Mouse (Mus musculus) cerebellum, postnatal 25 days (tissue): ENCODE data around the gene Baz2b.

Source experiments
- DNase-seq, 2 experiments: peaks; one replicate each; pipeline ENCODE4 v3.0.0; 2021; ENCODE audit warnings: mixed read lengths in 2 of 2

Baz2b gene

DNA sequence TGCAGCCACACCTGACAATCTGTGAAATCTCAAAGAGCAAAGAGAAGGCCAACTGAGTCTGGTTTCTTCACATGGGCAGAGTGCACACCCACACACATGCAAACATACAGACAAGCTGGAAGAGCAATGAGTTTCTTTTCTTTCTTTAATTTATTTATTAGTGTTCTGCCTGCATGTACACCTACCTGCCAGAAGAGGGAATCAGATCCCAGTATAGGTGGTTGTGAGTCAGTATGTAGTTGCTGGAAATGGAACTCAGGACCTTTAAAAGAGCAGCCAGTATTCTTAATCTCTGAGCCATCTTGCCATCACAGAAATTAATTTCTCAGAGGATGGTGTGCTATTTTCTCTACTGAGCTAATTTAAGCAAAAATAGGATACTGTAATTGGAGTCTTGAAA, 164.7 kb downstream of the Baz2b start:
- DNase-seq: no peak

DNA sequence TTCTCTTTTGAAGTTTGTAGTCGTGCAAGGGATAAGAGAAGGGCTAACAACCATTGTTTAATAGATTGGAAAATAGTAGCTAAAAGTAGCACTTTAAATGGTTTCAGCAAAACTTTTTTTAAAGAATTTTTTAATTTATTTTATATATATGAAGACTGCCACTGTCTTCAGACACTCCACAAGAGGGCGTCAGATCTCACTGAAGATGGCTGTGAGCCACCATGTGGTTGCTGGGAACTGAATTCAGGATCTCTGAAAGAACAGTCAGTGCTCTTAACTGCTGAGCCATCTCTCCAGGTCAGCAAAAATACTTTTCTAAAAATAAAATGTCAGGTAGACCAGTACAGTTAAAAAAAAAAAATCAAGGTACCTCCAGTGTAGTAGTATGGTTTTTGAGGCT, 165.1 kb downstream of the Baz2b start:
- DNase-seq: no peak

DNA sequence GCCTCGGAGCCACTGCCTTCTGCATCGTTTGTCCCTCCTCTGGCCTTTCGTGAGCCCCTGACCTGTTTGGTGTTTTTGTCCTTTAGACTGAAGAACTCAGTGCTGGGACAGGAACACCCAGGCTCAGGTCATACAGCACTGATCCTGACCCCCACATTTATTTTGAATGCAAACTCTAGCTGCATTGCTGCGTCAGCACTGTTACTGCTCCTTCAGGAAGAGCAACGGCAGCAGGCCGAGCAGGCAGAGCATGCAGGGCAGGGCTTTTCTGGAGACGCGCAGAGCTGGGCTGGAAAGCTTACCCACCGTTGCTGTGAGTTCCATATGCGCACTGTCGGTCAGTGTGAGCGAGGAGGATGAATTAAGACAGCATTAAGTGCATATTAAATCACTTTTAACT, 166.9 kb downstream of the Baz2b start:
- peak; percentile 60 to 61 for DNase-seq

DNA sequence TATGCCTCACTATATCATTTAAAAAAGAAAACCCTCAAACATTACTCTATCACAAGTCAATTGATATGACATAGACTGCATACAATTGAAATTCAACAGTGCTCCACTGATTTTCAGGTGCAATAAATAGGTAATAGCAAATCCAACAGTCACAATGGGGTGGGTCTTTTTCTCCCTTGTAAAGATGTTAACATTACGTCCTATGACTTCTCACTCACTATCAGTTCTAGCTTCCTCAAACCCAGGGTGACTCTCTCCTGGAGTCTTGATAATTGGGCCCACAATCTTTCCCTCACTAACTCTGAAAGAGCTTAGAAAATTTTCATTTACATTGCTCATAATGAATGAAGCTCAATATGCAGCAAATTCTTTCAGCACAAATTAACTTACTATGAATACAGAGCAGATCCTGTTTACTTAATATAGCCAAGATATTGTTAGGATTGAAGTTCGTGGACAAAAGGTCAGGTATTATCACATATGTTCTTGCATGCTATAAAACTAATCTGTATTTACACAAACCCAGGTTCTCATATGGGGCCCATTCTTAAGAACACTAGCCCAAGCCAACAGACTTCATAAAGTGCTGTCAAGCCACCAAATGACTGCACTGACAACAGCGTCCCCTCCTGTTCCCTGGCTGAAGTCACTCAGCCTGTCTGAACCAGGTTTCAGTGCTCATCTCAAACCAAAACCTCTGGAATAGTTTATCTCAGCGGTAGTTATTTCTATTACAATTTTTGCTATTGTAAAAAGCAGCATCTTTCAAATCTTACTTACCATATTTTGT, 168.0 kb downstream of the Baz2b start:
- no peak for DNase-seq

DNA sequence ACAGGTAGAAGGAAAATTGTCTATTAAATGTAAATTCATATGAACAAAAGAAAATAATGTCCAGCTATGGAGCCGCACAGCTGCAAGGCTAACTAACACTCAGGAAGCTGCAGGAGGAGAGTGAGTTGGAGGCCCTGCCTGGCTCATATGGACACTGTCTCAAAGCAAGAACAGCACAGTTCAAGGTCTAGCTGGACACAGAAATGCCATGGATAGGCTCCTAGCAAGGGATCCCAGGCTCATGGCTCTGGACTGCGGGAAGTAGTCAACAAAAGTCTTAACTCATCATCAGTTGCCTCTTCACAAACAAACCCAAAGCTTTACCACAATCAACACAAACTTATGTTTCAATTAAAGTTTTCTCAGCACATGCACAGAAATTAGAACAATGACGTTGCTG, 169.5 kb downstream of the Baz2b start:
- DNase-seq: no peak

DNA sequence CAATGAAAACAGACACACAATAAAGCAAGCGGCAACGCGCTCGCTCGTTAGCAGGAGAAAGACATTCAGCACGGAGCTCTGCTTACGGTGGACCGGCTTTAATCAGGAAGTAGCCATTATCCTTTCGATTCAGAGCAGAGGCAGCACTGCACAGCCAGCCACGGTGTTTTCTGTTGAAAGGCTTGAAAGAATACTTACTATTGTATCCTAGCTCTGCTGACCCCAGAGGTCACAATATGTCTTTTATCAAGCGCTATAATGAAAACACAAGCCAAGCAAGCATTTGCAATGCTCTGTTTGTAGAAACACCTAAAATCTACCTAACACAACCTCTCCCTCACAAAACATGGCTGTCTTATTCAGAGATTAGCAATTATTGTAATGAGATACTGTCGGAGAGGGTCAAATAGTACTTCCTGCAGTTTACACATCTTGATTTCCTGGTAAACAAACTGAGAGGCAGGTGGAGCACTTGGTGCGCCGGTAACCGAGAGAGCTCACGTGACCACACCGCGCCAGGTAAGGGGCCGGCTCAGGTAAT, 172.6 kb downstream of the Baz2b start:
- peak; percentile 70 to 71 for DNase-seq

DNA sequence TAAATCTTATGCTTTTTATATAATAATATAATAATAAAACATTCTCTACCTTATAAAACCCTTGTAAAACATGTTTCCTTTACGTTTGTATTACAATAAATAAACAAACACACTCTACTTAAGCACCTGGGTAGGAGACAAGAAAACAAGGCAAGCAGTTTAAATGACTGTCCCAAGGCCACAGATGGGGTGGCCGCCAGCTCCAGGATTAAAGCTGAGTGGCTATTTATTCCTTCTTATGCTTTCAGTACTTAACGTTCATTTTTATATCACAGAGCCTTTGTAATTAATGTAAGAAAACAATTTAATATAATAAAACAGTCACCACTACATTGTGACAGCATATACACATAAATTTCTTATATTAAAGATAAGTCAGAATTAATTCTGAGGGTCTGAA, 173.3 kb downstream of the Baz2b start:
- DNase-seq: peak; percentile 32 to 64

DNA sequence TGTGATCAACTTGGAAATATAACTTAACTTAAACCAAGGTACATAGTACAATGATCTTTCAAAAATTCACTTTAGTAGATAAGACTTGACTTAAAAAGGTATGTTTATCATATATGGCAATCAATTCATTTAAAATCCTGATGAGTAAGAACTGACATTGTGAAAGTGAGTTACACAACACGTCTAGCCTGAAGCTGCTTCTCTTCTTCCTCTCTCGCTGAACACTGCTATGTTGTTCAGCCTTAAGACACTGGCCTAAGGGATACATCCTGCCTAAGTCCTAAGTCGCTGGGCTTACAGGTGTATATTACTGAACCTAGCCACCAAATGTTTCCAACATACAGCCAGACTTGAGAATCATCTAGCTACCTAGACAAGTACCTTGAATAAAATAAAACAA, 178.6 kb downstream of the Baz2b start:
- DNase-seq: no peak

DNA sequence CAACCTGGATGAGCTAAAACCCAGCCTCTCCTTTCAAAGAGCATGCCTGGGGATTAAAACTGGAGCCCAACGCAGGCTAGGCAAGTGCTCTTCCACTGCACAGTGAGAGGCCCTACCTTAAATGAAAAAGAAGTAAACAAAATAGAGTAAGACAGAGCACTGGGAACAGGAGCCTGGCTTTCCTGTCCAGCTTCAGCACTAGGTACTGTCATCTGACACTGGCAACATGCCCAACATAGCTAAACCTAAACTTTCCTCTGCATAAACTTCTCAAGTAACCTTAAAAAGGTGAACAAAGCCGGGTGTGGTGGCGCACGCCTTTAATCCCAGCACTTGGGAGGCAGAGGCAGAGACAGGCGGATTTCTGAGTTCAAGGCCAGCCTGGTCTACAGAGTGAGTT, 180.6 kb downstream of the Baz2b start:
- DNase-seq: no peak

DNA sequence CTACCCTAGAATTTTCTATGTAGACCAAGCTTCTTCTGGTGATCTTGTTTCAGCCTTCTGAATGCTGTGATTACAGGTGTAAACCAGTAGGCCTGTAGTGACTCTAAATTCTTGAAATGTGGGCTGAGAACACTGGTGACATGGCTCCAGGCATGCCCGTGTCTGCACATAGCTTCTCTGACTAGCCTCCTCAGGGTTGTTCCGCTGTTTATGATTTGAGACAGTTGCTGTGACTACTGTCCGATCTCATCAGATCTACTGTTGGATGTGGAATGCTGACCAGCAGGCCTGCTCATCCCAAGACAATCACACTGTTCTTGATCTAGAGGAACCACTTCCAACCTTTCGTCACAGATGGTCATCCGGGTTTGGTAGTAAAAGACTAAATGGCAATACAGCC, 182.5 kb downstream of the Baz2b start:
- DNase-seq: no peak

DNA sequence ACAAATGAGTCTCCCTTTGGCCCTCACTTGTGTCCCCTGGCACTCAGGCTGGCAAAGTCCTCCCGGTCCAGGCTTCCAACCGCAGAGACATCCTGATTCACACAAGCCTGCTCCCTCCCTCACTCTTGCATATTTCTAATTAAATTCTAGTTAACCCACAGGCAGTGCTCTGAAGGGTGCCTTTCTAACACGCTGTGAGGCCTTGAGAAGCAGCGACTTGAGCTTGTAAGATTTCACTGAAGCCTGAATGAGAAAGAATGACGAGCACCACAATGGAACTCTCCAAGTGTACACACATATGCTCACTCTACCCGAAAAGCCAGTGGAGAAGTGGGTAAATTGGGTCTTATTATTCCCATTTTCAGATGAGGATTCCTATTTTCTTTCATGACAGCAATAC, 183.1 kb downstream of the Baz2b start:
- peak in 1 of 2 experiments; percentile 40 for DNase-seq

DNA sequence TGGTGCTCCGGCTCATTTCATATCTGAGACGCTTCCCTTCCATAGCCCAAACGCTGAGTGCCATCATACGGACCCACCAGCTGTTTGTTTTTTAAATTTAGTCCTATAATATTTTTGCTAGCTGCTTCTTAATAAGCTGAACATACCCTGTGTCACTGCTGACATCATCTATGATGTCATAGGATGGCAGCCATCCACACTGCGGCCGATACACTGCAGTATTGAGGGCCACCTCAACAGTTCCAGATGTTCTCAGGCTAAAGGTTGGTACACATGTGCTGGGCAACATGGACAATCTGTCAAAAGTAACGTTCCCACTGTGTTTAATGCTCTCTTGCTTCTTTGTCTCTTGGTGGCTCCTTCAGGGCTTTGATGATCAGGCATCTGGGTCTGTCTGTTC, 185.9 kb downstream of the Baz2b start:
- DNase-seq: no peak

DNA sequence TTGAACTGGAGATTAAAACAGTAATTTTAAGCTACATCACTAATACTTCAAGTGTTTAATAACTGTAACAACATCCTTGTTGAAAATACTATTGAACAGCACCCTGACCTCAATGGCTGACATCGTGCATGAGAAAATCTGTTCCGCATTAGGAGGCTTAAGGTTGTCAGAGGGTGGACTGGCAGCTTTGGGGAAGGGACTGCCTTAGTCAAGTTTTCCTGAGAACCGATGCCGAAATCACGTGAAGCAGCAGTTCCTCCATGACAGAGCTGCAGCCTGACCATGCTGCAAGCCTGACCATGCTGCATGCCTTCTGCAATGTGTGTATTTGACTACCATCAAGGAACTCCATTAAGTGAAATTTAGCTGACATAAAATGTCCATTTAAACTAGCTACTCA, 188.1 kb downstream of the Baz2b start:
- no peak for DNase-seq

DNA sequence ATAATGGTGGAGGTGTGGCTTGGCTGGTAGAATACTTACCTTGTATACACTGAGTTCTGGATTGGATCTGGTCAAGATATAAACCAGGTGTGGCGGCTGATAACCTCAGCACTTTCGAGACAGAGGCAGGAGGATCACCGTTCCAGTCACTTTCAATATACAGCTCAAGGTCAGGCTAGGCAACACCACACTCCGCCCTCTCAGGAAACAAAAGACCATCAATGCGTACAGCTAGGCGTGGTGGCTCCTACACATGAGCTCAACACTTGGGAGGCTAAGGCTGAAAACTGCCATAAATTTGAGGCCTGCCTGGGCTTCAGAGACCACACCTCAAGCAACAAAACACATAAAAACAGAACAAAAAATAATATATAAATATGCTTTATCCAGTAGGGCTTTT, 188.5 kb downstream of the Baz2b start:
- DNase-seq: no peak

DNA sequence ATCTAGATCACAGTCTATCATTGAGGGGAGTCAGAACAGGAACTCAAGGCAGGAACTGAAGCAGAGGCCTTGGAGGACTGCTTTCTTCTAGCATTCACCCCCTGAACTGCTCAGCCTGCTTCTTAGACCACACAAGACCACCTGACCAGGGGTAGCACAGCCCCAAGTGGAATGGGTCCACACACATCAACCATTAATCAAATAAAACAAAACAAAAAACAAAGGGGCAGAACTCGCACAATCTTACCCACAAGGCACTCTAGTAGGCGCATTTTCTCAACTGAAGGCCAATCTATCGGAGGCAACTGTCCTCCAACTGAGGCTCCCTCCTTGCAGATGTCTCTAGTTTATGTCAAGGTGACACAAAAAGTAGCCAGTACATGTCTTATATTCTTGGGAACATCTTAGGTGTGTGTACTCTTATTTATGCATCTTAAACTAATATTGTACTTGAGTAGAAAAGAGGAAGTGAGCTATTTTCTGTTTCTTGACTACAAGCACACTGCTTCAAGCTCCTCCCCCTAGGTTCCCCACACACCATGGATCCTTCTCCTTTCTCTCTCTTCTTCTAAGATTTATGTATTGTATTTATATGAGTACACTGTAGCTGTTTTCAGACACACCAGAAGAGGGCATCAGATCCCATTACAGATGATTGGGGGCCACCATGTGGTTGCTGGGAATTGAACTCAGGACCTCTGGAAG, 189.9 kb downstream of the Baz2b start:
- DNase-seq: no peak

DNA sequence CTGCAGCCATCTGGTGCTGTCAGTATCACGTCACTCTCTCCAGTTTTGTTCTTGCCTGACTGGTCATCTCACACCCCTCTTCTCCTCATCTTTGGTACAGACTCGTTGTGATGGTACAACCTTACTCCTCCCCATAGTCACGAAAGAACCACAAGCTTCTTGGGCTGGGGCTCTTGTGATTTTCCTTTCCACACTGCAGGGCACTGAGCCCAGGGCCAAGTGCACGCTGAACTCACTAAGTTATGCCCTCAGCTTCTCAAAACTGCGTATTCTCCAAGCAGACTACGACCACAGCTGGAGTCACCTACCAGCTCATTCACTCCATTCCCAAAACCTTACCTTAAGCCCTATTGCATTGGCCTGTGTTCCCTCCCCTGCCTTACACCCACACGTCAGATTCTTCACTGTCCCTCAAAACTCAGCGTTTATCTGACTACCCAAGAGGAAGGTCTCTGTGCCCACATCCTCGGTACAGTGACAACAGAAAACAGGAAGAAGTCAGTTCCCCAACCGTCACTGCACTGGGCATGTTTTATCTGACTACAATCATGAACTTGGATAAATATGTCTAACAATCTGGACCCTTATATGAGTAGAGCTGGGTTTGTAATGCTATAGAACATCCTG, 190.7 kb downstream of the Baz2b start:
- DNase-seq: no peak

DNA sequence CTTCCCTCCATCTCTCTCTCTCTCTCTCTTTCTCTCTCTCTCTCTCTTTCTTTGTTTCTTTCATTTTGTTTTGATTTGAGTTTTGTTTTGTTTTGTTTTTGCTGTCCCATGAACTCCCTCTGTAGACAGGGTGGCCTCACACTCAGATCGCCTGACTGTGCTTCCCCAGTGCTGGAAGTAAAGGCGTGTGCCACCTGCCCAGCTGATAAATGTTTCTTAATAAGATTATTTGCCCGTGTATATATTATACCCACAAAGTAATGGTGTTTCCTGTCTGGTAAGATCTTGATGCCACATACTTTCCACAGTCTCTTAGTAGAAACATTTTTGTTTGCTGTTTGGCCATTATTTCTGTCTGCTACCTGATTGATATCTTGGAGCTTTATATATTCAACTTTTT, 198.1 kb downstream of the Baz2b start:
- DNase-seq: no peak

DNA sequence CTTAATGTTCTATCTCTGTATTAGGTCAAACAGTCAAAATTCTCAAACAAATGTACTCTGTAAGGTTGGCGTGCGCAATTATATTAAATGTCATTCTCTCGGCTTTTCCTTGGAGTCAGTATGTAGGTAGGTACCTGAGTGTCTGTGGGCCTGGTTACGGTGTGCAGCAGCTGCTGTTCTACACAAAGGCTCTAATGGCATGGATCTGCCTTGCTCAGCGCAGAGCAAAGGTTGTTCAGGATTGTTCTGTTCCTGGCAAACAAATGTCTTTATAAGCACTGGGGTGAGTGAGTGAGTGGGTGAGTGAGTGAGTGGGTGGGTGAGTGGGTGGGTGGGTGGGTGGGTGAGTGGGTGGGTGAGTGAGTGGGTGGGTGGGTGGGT, 206.0 kb downstream of the Baz2b start:
- DNase-seq: no peak

DNA sequence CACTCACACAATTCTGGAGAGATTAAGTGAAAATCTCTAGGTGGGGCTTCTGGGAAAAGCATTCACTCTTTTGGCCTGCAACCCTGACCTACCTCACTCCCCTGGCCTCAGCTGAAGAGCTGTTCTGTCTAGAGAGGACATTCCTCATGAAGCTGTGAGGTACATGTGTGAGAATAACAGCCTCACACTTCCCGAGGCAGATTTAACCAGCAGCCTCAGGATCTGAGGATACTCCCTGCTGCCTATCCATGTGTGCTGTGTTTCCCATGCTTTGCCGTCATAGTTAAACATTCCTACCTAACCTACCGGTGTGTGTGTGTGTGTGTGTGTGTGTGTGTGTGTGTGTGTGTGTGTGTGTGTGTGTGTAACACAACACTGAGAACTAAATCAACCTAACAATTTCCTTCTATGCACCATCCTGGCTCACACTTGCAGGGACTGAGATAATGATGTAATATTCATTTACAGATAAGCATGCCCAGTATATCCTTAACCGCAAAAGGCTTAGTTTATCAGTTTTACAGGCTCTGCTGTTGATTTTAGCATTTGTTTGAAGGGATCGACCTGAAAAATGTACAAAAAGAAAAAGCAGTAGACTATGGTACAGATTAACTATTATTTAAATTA, 206.5 kb downstream of the Baz2b start:
- no peak for DNase-seq

DNA sequence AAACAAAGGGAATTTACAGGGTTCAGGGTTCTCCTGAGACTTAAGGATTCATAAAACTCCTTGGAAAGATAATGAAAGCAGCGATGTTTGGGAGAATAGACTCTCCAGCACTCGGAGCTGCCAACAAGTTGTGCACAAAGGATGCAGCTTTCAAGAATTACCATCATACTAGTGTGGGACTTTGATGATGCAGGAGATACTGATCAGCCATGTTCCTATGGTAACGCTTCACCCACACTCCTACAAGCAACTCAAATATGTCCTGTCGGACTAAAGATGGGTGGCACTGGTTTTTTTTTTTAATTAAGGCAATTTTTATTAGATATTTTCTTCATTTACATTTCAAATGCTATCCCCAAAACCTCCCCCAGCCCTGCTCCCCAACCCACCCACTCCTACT, 209.4 kb downstream of the Baz2b start:
- no peak for DNase-seq

DNA sequence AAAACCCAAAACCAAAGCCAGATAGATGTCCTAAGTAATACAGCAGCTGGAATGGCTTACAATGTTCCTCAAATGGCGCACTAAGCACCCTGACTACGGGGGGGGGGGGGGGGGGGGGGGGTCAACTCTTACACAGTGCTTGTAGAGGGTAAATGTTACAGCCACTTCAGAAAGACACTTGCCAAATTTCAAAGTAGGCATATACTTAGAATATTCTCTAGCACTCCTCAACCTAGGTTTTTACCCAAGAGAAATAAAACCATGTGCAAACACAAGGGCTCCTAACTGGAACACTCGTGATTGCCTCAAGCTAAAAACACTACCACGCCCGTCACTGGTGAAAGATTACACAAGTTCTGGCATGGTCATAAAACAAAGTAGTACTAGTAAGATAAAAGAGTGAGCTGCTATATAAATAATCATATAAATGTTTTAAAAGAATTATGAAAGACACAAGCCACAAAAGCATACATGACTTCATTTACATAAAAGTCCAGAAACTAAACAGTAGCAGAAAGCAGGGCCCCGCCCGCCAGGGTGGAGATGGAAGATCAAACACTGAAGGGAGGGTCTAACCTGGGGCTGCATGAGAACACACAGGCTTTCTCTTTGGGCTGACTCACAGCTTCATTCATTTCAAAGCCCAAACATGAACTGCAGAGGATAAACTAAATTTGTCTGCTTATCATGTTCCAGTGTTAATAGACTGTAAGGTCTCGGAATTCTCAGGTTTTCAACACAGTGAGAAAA, 212.0 kb downstream of the Baz2b start:
- no peak for DNase-seq

DNA sequence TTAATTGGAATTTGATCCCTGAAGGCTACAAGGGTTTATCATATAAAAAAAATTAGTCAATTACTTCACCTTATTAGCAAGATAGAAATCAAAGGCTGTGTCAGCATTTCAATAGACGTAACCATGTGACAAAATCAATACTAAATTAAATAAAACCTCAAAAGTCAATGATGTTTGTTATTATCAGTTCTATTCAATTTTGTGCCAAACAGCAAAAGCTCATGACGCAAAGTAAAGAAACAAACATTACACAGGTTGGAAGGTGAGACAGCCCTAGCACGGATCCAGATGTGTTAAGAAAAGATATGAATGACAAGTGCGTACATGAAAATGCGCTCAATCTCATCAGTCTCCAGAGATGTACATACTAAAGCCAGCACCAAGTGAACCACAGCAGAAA, 212.7 kb downstream of the Baz2b start:
- DNase-seq: no peak

DNA sequence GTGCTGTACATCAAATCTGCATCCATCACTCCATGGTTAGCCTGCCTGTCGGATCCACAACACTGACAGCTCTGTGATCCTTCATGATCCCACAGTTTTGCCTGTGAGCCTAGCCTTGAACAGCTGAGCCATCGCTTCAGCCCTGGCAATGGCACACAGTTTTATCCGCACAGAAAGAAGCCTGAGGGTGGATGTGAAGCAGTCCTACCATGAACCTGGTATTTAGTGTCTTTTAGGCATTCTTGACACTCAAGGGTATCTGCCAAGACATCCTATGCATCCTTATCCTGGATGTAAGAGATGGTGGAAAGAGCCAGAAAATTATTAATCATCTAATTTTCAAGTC, 216.5 kb downstream of the Baz2b start:
- DNase-seq: no peak
